Mouse (Mus musculus): ENCODE results near the gene Klhl41. TPM values are rescaled to one million over a fixed set of nuclear protein-coding genes. Genes with fewer than 3 reads are reported as not detected.

The Klhl41 gene
- polyA plus RNA-seq, 1 experiment from 2014 or later, result 0.12 TPM

GRCm38 (mm10) chr2:69722650-69723518 is 53.0 kb downstream of the Klhl41 start:
- Histone ChIP-seq H3K27ac (ENCODE audit: low read depth, low read length) (peak overlapping the region; percentile 68; the same call in 1 of the 2 replicates), H3K4me3 (ENCODE audit: low read depth, low read length) (peak overlapping the region; percentile 95), H3K4me2 (peak overlapping the region; percentile 90), H3K4me1 (ENCODE audit: control insufficient read depth, insufficient read depth, low read length) (peaks cover 3% of the 10 kb centered on the region), H3K27me3 (ENCODE audit: control insufficient read depth, insufficient read depth, low read length) (no peaks in the 10 kb centered on the region), H3K9ac (ENCODE audit: low read length) (peak overlapping the region; percentile 84), H3K36me3 (ENCODE audit: control insufficient read depth, insufficient read depth, low read length) (no peaks in the 10 kb centered on the region), H3K9me3 (ENCODE audit: control insufficient read depth, low read length) (no peaks in the 10 kb centered on the region)
- ATAC-seq (ENCODE audit: low FRiP score) (peak; percentile 97), DNase-seq (ENCODE audit: low spot score, missing footprints) (peak; percentile 99)
- under 1% methylated on average over 90 of the region's 91 CpGs for WGBS

DNA sequence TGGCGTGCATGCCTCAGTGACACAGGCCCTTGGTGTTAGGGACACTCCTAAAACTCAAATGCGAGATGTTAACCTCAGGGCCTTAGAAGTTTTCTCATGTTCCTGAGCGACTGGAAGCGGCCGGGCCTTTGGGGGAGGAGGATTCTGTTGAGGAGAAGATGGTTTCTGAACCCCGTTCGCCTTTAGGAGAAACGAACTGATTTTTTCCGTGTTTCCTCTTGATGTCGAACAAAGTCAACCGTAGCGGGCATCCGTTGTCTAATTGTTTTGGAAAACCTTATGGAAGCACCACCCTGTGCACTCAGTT is 53.6 kb downstream of the Klhl41 start:
- ATAC-seq (ENCODE audit: low FRiP score) (no peak), DNase-seq (ENCODE audit: low spot score, missing footprints) (no peak)
- H3K4me1 ChIP-seq (ENCODE audit: control insufficient read depth, insufficient read depth, low read length), result peaks cover 3% of the 10 kb centered on the region
- H3K4me3 ChIP-seq (ENCODE audit: low read depth, low read length), result peak overlapping the region; percentile 95
- peak overlapping the region; percentile 84 for H3K9ac ChIP-seq (ENCODE audit: low read length)
- peak overlapping the region; percentile 90 for H3K4me2 ChIP-seq
- no peaks in the 10 kb centered on the region for H3K27me3 ChIP-seq (ENCODE audit: control insufficient read depth, insufficient read depth, low read length)
- H3K36me3 ChIP-seq (ENCODE audit: control insufficient read depth, insufficient read depth, low read length), result no peaks in the 10 kb centered on the region
- under 1% methylated on average over 13 of the region's 13 CpGs for WGBS
- H3K27ac ChIP-seq (ENCODE audit: low read depth, low read length), result peak overlapping the region; percentile 68; the same call in 1 of the 2 replicates
- H3K9me3 ChIP-seq (ENCODE audit: control insufficient read depth, low read length), result no peaks in the 10 kb centered on the region

Other genes with a start within 250 kb of the Klhl41 start
- gene Lrp2, start 84.1 kb upstream of the Klhl41 start, polyA plus RNA-seq (2014; fragmentation: Nextera tagmentation; extraction: Ambion mirVana), result 5.0 and 5.6 TPM in 2 replicates
- gene Bbs5, start 22.9 kb upstream of the Klhl41 start, polyA plus RNA-seq (2014; fragmentation: Nextera tagmentation; extraction: Ambion mirVana), result 12.4 and 19.5 TPM in 2 replicates
- 21.0 and 21.8 TPM in 2 replicates for gene Fastkd1, start 43.4 kb downstream of the Klhl41 start, polyA plus RNA-seq (2014; fragmentation: Nextera tagmentation; extraction: Ambion mirVana)
- gene Ppig, start 52.4 kb downstream of the Klhl41 start, polyA plus RNA-seq (2014; fragmentation: Nextera tagmentation; extraction: Ambion mirVana), result 128 and 155 TPM in 2 replicates
- gene Ccdc173, start 119.5 kb downstream of the Klhl41 start, polyA plus RNA-seq (2014; fragmentation: Nextera tagmentation; extraction: Ambion mirVana), result 3.8 and 3.9 TPM in 2 replicates
- 44.3 and 49.9 TPM in 2 replicates for gene Phospho2, start 119.5 kb downstream of the Klhl41 start, polyA plus RNA-seq (2014; fragmentation: Nextera tagmentation; extraction: Ambion mirVana)
- gene Klhl23, start 151.8 kb downstream of the Klhl41 start, polyA plus RNA-seq (2014; fragmentation: Nextera tagmentation; extraction: Ambion mirVana), result 35.0 and 38.2 TPM in 2 replicates
- gene Ssb, start 191.4 kb downstream of the Klhl41 start, polyA plus RNA-seq (2014; fragmentation: Nextera tagmentation; extraction: Ambion mirVana), result 440 and 468 TPM in 2 replicates
- gene Mettl5, start 215.5 kb downstream of the Klhl41 start, polyA plus RNA-seq (2014; fragmentation: Nextera tagmentation; extraction: Ambion mirVana), result 37.6 and 41.4 TPM in 2 replicates
- gene Ubr3, start 227.1 kb downstream of the Klhl41 start, polyA plus RNA-seq (2014; fragmentation: Nextera tagmentation; extraction: Ambion mirVana), result 17.1 and 18.9 TPM in 2 replicates